Mouse (Mus musculus): ENCODE measurements around the gene Sh2d3c. TPM values are rescaled to one million over a fixed set of nuclear protein-coding genes. Genes with fewer than 3 reads are reported as not detected.

Sh2d3c gene
- polyA plus RNA-seq, 1 experiment = 25.3 TPM

DNA sequence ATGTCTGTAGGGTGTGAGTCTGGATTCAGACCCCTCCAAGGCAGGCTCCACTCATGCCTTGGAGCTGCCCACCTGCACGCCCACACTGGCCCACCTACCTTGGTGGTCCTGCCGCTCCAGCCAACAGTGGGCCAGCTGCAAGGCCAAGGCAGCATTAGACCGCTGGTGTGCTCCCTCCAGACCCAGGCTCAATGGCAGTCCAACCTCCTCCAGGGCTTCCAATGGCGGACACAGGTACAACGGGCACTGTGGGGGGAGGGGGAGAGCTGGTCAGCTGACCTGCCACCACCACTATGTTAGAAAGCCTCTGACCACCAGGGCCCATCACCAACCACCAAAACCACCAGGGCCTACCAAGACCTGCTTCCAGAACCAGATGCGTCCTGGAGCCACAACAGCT is 34.2 kb upstream of the Sh2d3c start:
- Histone ChIP-seq H3K4me1 (ENCODE audit: control insufficient read depth, insufficient read depth, insufficient read length, low read length) (no peaks in the 10 kb centered on the region; the same call in 1 of the 2 replicates), H3K4me3 (ENCODE audit: low read depth, low read length) (no peak overlapping the region), H3K27ac (ENCODE audit: insufficient read depth, low read depth, low read length) (no peak overlapping the region), H3K27me3 (ENCODE audit: control insufficient read depth, insufficient read depth, low read length) (no peaks in the 10 kb centered on the region), H3K36me3 (ENCODE audit: control insufficient read depth, insufficient read depth, low read length) (peaks cover 24% of the 10 kb centered on the region; the same call in 1 of the 2 replicates)
- no peak for TF ChIP-seq CTCF (IDR thresholded peaks at IDR 0.05; ENCODE audit: extremely low read depth, insufficient read length, insufficient replicate concordance, low read depth, low read length)
- no peak for TF ChIP-seq POLR2A (IDR thresholded peaks at IDR 0.05; ENCODE audit: low read depth, low read length)
- WGBS = 92% methylated on average over 6 of the region's 6 CpGs

DNA sequence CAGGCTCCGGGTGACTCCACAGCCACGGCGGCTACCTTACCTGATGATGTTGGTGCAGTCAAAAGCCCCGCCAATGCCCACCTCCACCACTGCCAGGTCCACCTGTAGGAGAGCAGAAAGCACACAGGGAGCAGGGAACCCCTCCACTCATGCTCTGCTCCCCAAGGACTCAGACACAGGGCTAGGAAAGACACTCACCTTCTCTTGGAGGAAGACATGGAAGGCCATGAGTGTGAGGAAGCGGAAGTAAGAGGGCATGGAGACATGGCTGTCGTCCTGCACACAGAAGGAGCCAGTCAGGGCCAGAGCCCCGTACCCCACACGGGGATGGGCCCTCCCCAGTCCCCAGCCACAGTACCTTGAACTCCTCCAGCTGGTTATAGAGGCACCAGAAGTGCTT is 33.3 kb upstream of the Sh2d3c start:
- H3K4me1 ChIP-seq (ENCODE audit: control insufficient read depth, insufficient read depth, insufficient read length, low read length) = peaks cover 3% of the 10 kb centered on the region
- WGBS = 95% methylated on average over 8 of the region's 8 CpGs
- no peak for TF ChIP-seq POLR2A (IDR thresholded peaks at IDR 0.05; ENCODE audit: low read depth, low read length)
- no peak overlapping the region for H3K4me3 ChIP-seq (ENCODE audit: low read depth, low read length)
- H3K36me3 ChIP-seq (ENCODE audit: control insufficient read depth, insufficient read depth, low read length) = peaks cover 24% of the 10 kb centered on the region; the same call in 1 of the 2 replicates
- no peaks in the 10 kb centered on the region for H3K27me3 ChIP-seq (ENCODE audit: control insufficient read depth, insufficient read depth, low read length)
- no peak overlapping the region for H3K27ac ChIP-seq (ENCODE audit: insufficient read depth, low read depth, low read length)

DNA sequence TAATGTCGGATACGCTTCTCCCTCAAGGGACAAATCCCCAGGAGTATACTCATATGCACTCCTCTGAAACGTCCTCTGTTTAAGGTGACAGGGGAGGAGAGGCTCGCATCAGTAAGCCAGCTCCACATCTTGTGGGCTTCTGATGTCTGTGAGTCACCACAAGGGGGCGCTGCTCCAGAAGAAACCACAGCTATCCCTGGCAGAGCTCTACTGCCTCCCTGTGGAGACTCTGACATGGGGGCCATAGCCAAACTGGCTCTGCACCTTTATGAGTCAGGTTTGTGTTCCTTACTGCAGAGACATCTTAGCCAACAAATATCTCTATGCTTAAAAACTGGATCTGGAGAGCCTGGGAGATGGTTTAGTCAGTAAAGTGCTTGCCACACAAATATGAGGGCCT is 31.4 kb upstream of the Sh2d3c start:
- Histone ChIP-seq H3K4me3 (ENCODE audit: low read depth, low read length) (no peak overlapping the region), H3K36me3 (ENCODE audit: control insufficient read depth, insufficient read depth, low read length) (peaks cover 20% of the 10 kb centered on the region; the same call in 1 of the 2 replicates), H3K4me1 (ENCODE audit: control insufficient read depth, insufficient read depth, insufficient read length, low read length) (peaks cover 13% of the 10 kb centered on the region), H3K27ac (ENCODE audit: insufficient read depth, low read depth, low read length) (no peak overlapping the region), H3K27me3 (ENCODE audit: control insufficient read depth, insufficient read depth, low read length) (no peaks in the 10 kb centered on the region)
- no peak for TF ChIP-seq POLR2A (IDR thresholded peaks at IDR 0.05; ENCODE audit: low read depth, low read length)
- TF ChIP-seq CTCF (IDR thresholded peaks at IDR 0.05; ENCODE audit: extremely low read depth, insufficient read length, insufficient replicate concordance, low read depth, low read length) = peak; percentile 100
- WGBS = 29% methylated on average over 5 of the region's 5 CpGs

GRCm38 (mm10) chr2:32691041-32691440 is 29.8 kb upstream of the Sh2d3c start:
- Histone ChIP-seq H3K36me3 (ENCODE audit: control insufficient read depth, insufficient read depth, low read length) (peaks cover 5% of the 10 kb centered on the region; the same call in 1 of the 2 replicates), H3K4me1 (ENCODE audit: control insufficient read depth, insufficient read depth, insufficient read length, low read length) (peaks cover 13% of the 10 kb centered on the region), H3K27ac (ENCODE audit: insufficient read depth, low read depth, low read length) (no peak overlapping the region), H3K27me3 (ENCODE audit: control insufficient read depth, insufficient read depth, low read length) (no peaks in the 10 kb centered on the region), H3K4me3 (ENCODE audit: low read depth, low read length) (no peak overlapping the region)
- TF ChIP-seq POLR2A (IDR thresholded peaks at IDR 0.05; ENCODE audit: low read depth, low read length) = no peak
- TF ChIP-seq CTCF (IDR thresholded peaks at IDR 0.05; ENCODE audit: extremely low read depth, insufficient read length, insufficient replicate concordance, low read depth, low read length) = no peak
- WGBS = 76% methylated on average over 11 of the region's 11 CpGs

DNA sequence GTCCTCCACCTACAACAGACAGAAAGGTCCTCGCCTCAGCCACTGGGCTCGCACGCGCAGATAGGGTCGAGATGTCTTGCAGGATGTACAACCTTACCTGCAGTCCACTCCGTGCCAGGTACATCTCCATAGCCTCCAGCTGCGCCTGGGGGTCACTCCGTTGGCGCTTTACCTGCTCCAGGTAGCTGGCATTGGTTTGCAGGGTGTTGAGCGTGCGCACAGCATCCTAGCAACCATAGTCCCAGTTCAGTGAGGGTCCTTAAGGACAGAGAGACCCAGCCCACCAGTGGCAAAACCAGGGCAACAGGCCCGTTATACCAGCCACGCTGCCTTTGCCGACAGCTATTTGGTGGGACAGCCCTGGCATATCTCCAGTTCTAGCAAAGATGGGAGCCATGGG is 28.4 kb upstream of the Sh2d3c start:
- TF ChIP-seq CTCF (IDR thresholded peaks at IDR 0.05; ENCODE audit: extremely low read depth, insufficient read length, insufficient replicate concordance, low read depth, low read length) (no peak), POLR2A (IDR thresholded peaks at IDR 0.05; ENCODE audit: low read depth, low read length) (no peak)

GRCm38 (mm10) chr2:32693282-32693681 is 27.6 kb upstream of the Sh2d3c start:
- TF ChIP-seq CTCF (IDR thresholded peaks at IDR 0.05; ENCODE audit: extremely low read depth, insufficient read length, insufficient replicate concordance, low read depth, low read length) = no peak
- no peak for TF ChIP-seq POLR2A (IDR thresholded peaks at IDR 0.05; ENCODE audit: low read depth, low read length)
- no peaks in the 10 kb centered on the region for H3K27me3 ChIP-seq (ENCODE audit: control insufficient read depth, insufficient read depth, low read length)
- H3K36me3 ChIP-seq (ENCODE audit: control insufficient read depth, insufficient read depth, low read length) = no peaks in the 10 kb centered on the region
- peaks cover 13% of the 10 kb centered on the region for H3K4me1 ChIP-seq (ENCODE audit: control insufficient read depth, insufficient read depth, insufficient read length, low read length)
- H3K27ac ChIP-seq (ENCODE audit: insufficient read depth, low read depth, low read length) = no peak overlapping the region
- WGBS = 4% methylated on average over 7 of the region's 7 CpGs
- peak overlapping the region; percentile 68 for H3K4me3 ChIP-seq (ENCODE audit: low read depth, low read length)

More for the DNA sequence above, 28.4 kb upstream of the Sh2d3c start:
- Histone ChIP-seq H3K4me3 (ENCODE audit: low read depth, low read length) (no peak overlapping the region), H3K27ac (ENCODE audit: insufficient read depth, low read depth, low read length) (no peak overlapping the region), H3K4me1 (ENCODE audit: control insufficient read depth, insufficient read depth, insufficient read length, low read length) (peaks cover 13% of the 10 kb centered on the region), H3K36me3 (ENCODE audit: control insufficient read depth, insufficient read depth, low read length) (peaks cover 2% of the 10 kb centered on the region; the same call in 1 of the 2 replicates), H3K27me3 (ENCODE audit: control insufficient read depth, insufficient read depth, low read length) (no peaks in the 10 kb centered on the region)
- 79% methylated on average over 14 of the region's 14 CpGs for WGBS

- WGBS = under 1% methylated on average over 51 of the region's 51 CpGs
- peak overlapping the region; percentile 18; the same call in 1 of the 2 replicates for H3K27ac ChIP-seq (ENCODE audit: insufficient read depth, low read depth, low read length)
- TF ChIP-seq POLR2A (IDR thresholded peaks at IDR 0.05; ENCODE audit: low read depth, low read length) = peak; percentile 76
- TF ChIP-seq CTCF (IDR thresholded peaks at IDR 0.05; ENCODE audit: extremely low read depth, insufficient read length, insufficient replicate concordance, low read depth, low read length) = peak; percentile 90
Measured at GRCm38 (mm10) chr2:32693823-32694411, 26.9 kb upstream of the Sh2d3c start.

More at GRCm38 (mm10) chr2:32693823-32694411, 26.9 kb upstream of the Sh2d3c start:
- H3K36me3 ChIP-seq (ENCODE audit: control insufficient read depth, insufficient read depth, low read length) = no peaks in the 10 kb centered on the region
- H3K27me3 ChIP-seq (ENCODE audit: control insufficient read depth, insufficient read depth, low read length) = no peaks in the 10 kb centered on the region
- H3K4me3 ChIP-seq (ENCODE audit: low read depth, low read length) = peak overlapping the region; percentile 68
- H3K4me1 ChIP-seq (ENCODE audit: control insufficient read depth, insufficient read depth, insufficient read length, low read length) = peaks cover 13% of the 10 kb centered on the region

Data from small intestine, adult 2 months (tissue).